Mouse (Mus musculus): ENCODE measurements around the gene Mbtps1. TPM values are rescaled to one million over a fixed set of nuclear protein-coding genes. Genes with fewer than 3 reads are reported as not detected.

Gene Mbtps1
- polyA plus RNA-seq, 1 experiment, result 63.9 TPM

DNA sequence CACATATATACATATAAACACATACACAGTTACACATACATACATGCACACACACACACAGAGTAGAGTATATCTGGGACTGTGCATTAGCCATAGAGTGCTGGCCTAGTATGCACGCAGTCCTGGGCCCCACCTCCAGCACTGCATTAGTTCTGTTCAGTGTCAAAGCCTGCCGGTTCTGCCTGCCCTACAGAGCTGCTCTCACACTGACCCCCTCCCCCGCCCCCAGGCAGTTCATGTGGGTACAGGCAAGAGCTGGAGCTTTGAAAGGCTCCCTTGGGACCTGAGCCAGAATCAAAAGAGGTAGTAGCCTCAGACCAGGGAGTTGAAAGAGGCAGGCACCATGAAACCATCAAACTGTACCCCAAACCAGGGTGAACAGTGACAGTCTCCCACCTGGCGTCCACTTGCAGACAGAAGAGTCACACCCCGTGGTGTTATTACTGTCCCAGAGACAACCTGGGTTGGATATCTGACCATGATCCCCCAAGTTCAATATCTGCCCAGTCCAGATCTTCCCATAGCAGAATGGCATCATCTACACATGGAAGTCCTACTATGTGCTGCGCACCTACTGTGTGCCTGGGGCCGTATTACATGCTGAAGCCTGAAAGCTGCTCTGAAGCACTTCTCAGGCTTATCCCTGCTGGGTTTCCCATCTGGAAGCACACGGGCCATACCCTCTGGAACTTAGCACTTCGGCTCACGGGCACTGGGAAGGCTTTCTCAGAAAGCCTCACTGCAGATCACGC, 74.2 kb downstream of the Mbtps1 start:
- Histone ChIP-seq H3K4me3 (replicated peaks) (no peak overlapping the region), H3K4me1 (peaks cover 5% of the 10 kb centered on the region)
- TF ChIP-seq GATA1 (IDR thresholded peaks at IDR 0.05; ENCODE audit: borderline replicate concordance, low read length) (no peak), FLI1 (IDR thresholded peaks at IDR 0.05; ENCODE audit: low read length) (no peak)

GRCm38 (mm10) chr8:119478684-119479083, 79.9 kb downstream of the Mbtps1 start:
- peaks cover 65% of the 10 kb centered on the region for H3K27me3 ChIP-seq (replicated peaks)

More for the DNA sequence above, 74.2 kb downstream of the Mbtps1 start:
- peaks cover 8% of the 10 kb centered on the region for H3K9me3 ChIP-seq
- H3K36me3 ChIP-seq (replicated peaks; ENCODE audit: low read length), result no peaks in the 10 kb centered on the region
- peaks cover 69% of the 10 kb centered on the region for H3K27me3 ChIP-seq (replicated peaks)

DNA sequence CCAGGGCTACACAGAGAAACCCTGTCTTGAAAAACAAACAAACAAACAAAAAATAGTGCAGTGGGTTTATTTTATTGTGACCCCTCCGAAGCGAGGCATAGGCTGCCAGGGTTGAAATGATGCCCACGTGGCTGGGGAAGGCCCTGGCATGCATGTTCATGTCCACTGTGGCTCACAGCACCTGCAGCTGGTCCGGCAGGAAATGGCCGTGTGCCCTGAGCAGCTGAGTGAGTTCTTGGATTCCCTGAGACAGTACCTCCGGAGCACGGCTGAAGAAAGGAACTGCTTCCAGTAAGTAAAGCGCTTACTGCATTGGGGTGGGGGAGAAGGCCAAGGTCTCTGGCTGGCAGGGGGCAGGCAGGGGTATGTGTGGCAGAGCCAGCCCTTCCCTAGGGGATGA, 90.4 kb downstream of the Mbtps1 start:
- Histone ChIP-seq H3K9me3 (peaks cover 15% of the 10 kb centered on the region), H3K4me1 (no peaks in the 10 kb centered on the region), H3K4me3 (replicated peaks) (no peak overlapping the region), H3K27me3 (replicated peaks) (peaks cover 95% of the 10 kb centered on the region), H3K36me3 (replicated peaks; ENCODE audit: low read length) (no peaks in the 10 kb centered on the region)
- no peak for TF ChIP-seq GATA1 (IDR thresholded peaks at IDR 0.05; ENCODE audit: borderline replicate concordance, low read length)
- no peak for TF ChIP-seq FLI1 (IDR thresholded peaks at IDR 0.05; ENCODE audit: low read length)

More at GRCm38 (mm10) chr8:119478684-119479083, 79.9 kb downstream of the Mbtps1 start:
- TF ChIP-seq GATA1 (IDR thresholded peaks at IDR 0.05; ENCODE audit: borderline replicate concordance, low read length), result no peak
- Histone ChIP-seq H3K4me3 (replicated peaks) (no peak overlapping the region), H3K9me3 (peaks cover 13% of the 10 kb centered on the region), H3K4me1 (no peaks in the 10 kb centered on the region), H3K36me3 (replicated peaks; ENCODE audit: low read length) (no peaks in the 10 kb centered on the region)

DNA sequence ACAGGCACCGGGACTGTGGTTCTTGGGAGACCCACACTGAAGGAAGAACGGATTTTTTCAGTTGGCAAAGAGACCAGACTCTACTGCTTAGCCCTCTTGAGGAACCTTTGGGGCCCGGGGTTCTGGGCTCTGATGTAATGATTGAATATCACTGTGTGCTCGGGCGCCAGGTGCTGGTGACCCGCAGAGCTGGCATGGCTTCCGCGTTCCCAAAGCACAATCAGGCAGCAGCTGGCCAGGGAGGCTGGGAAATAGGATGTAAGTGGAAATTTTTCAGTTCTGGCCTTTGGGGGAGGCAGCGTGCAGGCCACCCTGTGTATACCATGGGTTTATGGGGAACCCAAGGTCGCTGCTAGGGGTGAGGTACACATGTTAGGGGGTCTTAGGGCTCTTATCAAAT, 91.7 kb downstream of the Mbtps1 start:
- no peaks in the 10 kb centered on the region for H3K36me3 ChIP-seq (replicated peaks; ENCODE audit: low read length)
- H3K27me3 ChIP-seq (replicated peaks), result peaks cover 93% of the 10 kb centered on the region
- no peaks in the 10 kb centered on the region for H3K4me1 ChIP-seq
- H3K9me3 ChIP-seq, result peaks cover 15% of the 10 kb centered on the region
- TF ChIP-seq FLI1 (IDR thresholded peaks at IDR 0.05; ENCODE audit: low read length), result no peak
- TF ChIP-seq GATA1 (IDR thresholded peaks at IDR 0.05; ENCODE audit: borderline replicate concordance, low read length), result no peak
- H3K4me3 ChIP-seq (replicated peaks), result no peak overlapping the region

DNA sequence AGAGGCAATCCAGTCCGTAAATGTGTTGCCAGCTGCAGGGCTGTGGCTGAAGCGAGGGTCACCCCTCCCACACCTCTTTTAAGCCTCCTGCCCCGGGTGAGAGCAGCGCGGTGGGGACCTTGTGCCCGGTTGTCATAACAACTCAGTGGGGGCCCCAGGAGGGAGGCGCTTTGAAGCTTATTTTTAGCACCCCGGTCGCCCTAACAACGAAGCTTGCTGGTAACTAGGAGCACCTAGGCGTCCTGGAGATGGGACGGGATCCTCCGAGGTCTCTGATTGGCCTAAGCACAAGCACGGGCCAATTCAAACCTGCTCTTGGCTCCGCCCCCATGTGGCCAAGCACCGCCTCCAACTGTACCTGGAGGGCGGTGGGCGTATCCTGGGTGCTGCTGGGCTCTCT, 92.4 kb downstream of the Mbtps1 start:
- H3K4me1 ChIP-seq, result no peaks in the 10 kb centered on the region
- H3K36me3 ChIP-seq (replicated peaks; ENCODE audit: low read length), result no peaks in the 10 kb centered on the region
- H3K4me3 ChIP-seq (replicated peaks), result no peak overlapping the region
- TF ChIP-seq FLI1 (IDR thresholded peaks at IDR 0.05; ENCODE audit: low read length), result no peak
- TF ChIP-seq GATA1 (IDR thresholded peaks at IDR 0.05; ENCODE audit: borderline replicate concordance, low read length), result no peak
- peaks cover 15% of the 10 kb centered on the region for H3K9me3 ChIP-seq
- H3K27me3 ChIP-seq (replicated peaks), result peaks cover 93% of the 10 kb centered on the region

DNA sequence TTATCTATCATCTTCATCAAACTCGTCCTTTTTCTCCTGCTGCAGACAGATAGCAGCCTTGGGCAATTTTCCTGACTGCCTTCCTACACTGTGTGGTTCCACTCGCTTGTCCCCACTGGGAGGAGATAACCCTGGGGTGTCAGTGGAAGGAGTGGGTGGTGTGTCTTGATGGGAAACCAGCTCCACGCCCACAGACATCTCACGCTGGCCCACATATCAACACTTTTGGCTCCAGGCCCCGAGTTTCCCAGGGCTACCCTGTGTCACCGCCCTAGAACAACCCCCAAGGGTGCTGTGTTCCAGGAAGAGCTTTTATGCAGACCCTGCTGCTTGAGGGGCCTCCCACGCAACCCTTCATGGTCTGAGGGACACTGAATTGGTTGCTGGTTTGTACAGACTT, 94.8 kb downstream of the Mbtps1 start:
- TF ChIP-seq FLI1 (IDR thresholded peaks at IDR 0.05; ENCODE audit: low read length), result no peak
- no peak for TF ChIP-seq GATA1 (IDR thresholded peaks at IDR 0.05; ENCODE audit: borderline replicate concordance, low read length)
- peaks cover 86% of the 10 kb centered on the region for H3K27me3 ChIP-seq (replicated peaks)
- H3K36me3 ChIP-seq (replicated peaks; ENCODE audit: low read length), result no peaks in the 10 kb centered on the region
- H3K4me1 ChIP-seq, result no peaks in the 10 kb centered on the region
- no peak overlapping the region for H3K4me3 ChIP-seq (replicated peaks)
- peaks cover 7% of the 10 kb centered on the region for H3K9me3 ChIP-seq

GRCm38 (mm10) chr8:119461356-119461755, 97.2 kb downstream of the Mbtps1 start:
- no peaks in the 10 kb centered on the region for H3K4me1 ChIP-seq
- no peak overlapping the region for H3K4me3 ChIP-seq (replicated peaks)
- H3K9me3 ChIP-seq, result no peaks in the 10 kb centered on the region
- TF ChIP-seq FLI1 (IDR thresholded peaks at IDR 0.05; ENCODE audit: low read length) (no peak), GATA1 (IDR thresholded peaks at IDR 0.05; ENCODE audit: borderline replicate concordance, low read length) (no peak)
- peaks cover 73% of the 10 kb centered on the region for H3K27me3 ChIP-seq (replicated peaks)
- no peaks in the 10 kb centered on the region for H3K36me3 ChIP-seq (replicated peaks; ENCODE audit: low read length)

DNA sequence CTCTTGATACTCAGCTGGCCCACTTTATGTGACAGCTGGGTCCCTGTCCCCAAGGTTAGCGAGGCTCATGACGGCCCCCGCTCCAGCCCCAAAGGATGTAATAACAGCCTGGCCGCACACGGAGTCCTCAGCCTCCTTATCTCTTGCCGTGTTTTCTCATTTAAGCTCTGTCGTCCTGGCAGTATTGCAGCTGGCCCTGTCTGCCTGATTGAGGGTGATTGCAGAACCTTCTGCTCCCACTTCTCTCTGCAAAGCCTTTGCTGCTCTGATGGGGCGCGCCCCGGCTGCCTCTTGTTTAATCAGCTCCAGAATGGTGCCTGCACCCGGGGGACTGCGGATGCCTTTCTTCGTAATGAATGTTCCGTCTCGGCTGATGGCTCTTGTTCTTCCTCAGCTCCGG, 98.8 kb downstream of the Mbtps1 start:
- Histone ChIP-seq H3K36me3 (replicated peaks; ENCODE audit: low read length) (no peaks in the 10 kb centered on the region), H3K4me3 (replicated peaks) (no peak overlapping the region), H3K27me3 (replicated peaks) (peaks cover 71% of the 10 kb centered on the region), H3K9me3 (no peaks in the 10 kb centered on the region), H3K4me1 (no peaks in the 10 kb centered on the region)
- no peak for TF ChIP-seq GATA1 (IDR thresholded peaks at IDR 0.05; ENCODE audit: borderline replicate concordance, low read length)
- TF ChIP-seq FLI1 (IDR thresholded peaks at IDR 0.05; ENCODE audit: low read length), result no peak

Other genes with a start within 250 kb of the Mbtps1 start
- 10.0 and 98.3 TPM in 2 replicates for gene Hsbp1, start 214.2 kb downstream of the Mbtps1 start, polyA plus RNA-seq (2012; ENCODE audit: insufficient read depth, low replicate concordance)
- gene Mlycd, start 163.9 kb downstream of the Mbtps1 start, polyA plus RNA-seq (2012; ENCODE audit: insufficient read depth, low replicate concordance), result 25.3 and 39.1 TPM in 2 replicates
- 6.3 and 11.2 TPM in 2 replicates for gene Osgin1, start 124.6 kb downstream of the Mbtps1 start, polyA plus RNA-seq (2012; ENCODE audit: insufficient read depth, low replicate concordance)
- not detected in 2 replicates for gene Necab2, start 112.0 kb downstream of the Mbtps1 start, polyA plus RNA-seq (2012; ENCODE audit: insufficient read depth, low replicate concordance)
- not detected in 2 replicates for gene Slc38a8, start 57.0 kb downstream of the Mbtps1 start, polyA plus RNA-seq (2012; ENCODE audit: insufficient read depth, low replicate concordance)
- gene Hsdl1, start 16.4 kb upstream of the Mbtps1 start, polyA plus RNA-seq (2012; ENCODE audit: insufficient read depth, low replicate concordance), result 24.5 and 29.2 TPM in 2 replicates
- not detected in 2 replicates for gene Dnaaf1, start 16.5 kb upstream of the Mbtps1 start, polyA plus RNA-seq (2012; ENCODE audit: insufficient read depth, low replicate concordance)
- 17.5 and 54.6 TPM in 2 replicates for gene Taf1c, start 46.5 kb upstream of the Mbtps1 start, polyA plus RNA-seq (2012; ENCODE audit: insufficient read depth, low replicate concordance)
- gene Adad2, start 54.0 kb upstream of the Mbtps1 start, polyA plus RNA-seq (2012; ENCODE audit: insufficient read depth, low replicate concordance), result not detected in 2 replicates
- not detected in 2 replicates for gene Kcng4, start 76.9 kb upstream of the Mbtps1 start, polyA plus RNA-seq (2012; ENCODE audit: insufficient read depth, low replicate concordance)
- gene Wfdc1, start 107.6 kb upstream of the Mbtps1 start, polyA plus RNA-seq (2012; ENCODE audit: insufficient read depth, low replicate concordance), result not detected in 2 replicates
- gene Atp2c2, start 141.3 kb upstream of the Mbtps1 start, polyA plus RNA-seq (2012; ENCODE audit: insufficient read depth, low replicate concordance), result not detected in 2 replicates
- 1.7 and 2.0 TPM in 2 replicates for gene Tldc1, start 219.7 kb upstream of the Mbtps1 start, polyA plus RNA-seq (2012; ENCODE audit: insufficient read depth, low replicate concordance)

Data from megakaryocyte, embryonic 14.5 days (primary cell).